Mouse (Mus musculus) spleen, adult 2 months (tissue): ENCODE results near the gene Dip2c.

Experiments used
- CTCF ChIP-seq: fragments of 200-500 bp; IDR thresholded peaks from 2 replicates; pipeline ENCODE4 v1.5.1; 2011; ENCODE audit warnings: mild to moderate bottlenecking, inconsistent platforms; ENCODE audit not compliant: insufficient read depth, insufficient read length, insufficient replicate concordance; ENCODE audit errors: extremely low read depth
- POLR2A ChIP-seq: fragments of 200-500 bp; IDR thresholded peaks from 2 replicates; pipeline ENCODE4 v1.6.1; 2011; ENCODE audit warnings: low read depth, low read length, inconsistent platforms

DNA sequence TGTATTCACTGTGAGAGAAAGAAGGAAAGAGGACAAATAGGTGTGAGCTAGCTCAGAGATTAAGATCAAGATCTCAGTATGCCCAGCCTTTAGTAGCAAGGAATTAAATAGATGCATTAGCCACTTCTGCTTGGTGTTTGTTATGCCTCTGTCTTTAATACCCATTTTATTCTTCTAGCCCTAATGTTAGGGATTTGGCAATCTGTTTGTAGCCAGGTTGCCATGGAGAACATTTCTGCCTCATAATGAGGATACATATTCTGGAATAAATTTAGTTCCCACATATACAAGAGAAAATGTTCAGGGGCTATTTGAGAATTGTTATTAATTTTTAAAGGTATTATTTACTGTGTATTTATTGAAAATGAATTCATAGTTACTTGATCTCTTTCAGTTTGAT lies 374.3 kb downstream of the Dip2c start:
- no peak for TF ChIP-seq CTCF
- no peak for TF ChIP-seq POLR2A
